Mouse (Mus musculus): ENCODE measurements at regions not wholly inside any gene's neighbourhood (a gene's known extent, or its start where the extent isn't known, plus 50 kb on each side); places are given as distances from the start of the nearest gene placed in this dataset.

DNA sequence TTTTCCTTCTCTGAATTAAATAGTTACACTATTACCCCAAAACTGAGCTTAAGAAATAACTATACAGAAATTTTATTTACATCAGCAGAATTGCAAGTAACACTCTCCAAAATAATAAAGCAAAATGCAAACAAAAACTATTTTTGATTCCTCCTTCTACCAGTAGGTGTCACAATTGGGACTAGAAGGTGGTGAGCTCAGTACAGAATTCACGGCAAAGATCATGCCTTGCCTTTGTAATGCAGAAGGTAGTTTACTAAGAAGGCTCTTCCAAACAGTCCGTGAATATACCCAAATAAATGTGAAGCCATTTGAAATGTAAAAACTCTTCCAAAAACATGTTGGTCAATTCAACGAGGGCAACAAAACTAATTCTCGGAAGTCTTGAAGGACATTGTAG lies 428.5 kb upstream of the Tbc1d2b start:
- ATAC-seq, result no peak
- no peaks in the 10 kb centered on the region for H3K9me3 ChIP-seq (ENCODE audit: control insufficient read depth, low read length)
- H3K27ac ChIP-seq (ENCODE audit: low read length), result no peak overlapping the region
- no peak overlapping the region for H3K4me2 ChIP-seq (ENCODE audit: low read depth, low read length)
- H3K4me1 ChIP-seq (ENCODE audit: control insufficient read depth, insufficient read depth, low read length), result no peaks in the 10 kb centered on the region
- no peak overlapping the region for H3K9ac ChIP-seq (ENCODE audit: low read depth, low read length)
- H3K36me3 ChIP-seq (ENCODE audit: control insufficient read depth, insufficient read depth, low read length), result no peaks in the 10 kb centered on the region
- WGBS, result 37% methylated on average over 4 of the region's 4 CpGs
- H3K4me3 ChIP-seq (ENCODE audit: low read length), result no peak overlapping the region
- no peaks in the 10 kb centered on the region for H3K27me3 ChIP-seq (replicated peaks; ENCODE audit: control insufficient read depth, insufficient read depth, low read length)

DNA sequence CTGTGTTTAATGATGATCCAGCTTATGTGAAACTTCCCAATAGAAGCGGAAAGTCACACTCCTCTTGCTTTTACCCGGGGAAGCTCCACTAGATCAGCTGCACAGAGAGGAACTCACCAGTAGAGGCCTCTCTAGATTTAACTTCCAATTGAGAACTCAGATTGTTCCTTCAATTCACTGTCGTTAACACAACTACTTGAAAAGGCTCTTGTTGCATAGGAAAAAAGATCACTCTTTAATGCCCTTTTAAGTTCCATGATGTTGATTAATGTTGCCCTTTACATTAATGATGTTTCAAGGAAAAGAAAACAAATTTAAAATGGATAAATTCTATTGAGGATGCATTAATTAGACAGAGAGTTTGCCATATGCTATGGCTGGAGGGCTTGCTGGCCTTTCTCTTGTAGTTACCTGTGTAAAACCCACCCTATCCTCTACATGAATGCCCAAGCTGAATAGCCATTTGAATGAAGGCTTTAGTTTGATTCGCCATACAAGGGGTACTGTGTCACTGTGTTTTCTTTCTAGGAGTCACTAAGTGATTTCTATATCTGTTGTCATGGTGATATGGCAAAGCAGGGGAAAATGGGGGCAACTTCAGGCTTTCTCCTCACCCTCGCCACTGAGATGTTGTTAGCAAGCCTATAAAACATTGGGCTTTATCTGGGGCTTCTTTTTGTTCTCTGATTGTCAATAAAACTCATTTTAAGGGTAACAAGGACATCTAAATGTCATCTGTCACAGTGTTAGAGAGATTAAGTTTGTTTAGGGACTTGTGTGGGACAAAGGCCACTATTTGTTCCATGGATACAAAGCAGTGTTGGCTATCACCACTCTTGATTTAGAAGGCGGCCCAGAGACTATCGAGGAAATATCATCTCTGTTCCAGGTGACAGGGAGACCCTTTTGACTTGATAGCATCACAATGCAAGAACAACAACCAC lies 429.9 kb upstream of the Tbc1d2b start:
- Histone ChIP-seq H3K4me2 (ENCODE audit: low read depth, low read length) (no peak overlapping the region), H3K9ac (ENCODE audit: low read depth, low read length) (no peak overlapping the region), H3K27me3 (replicated peaks; ENCODE audit: control insufficient read depth, insufficient read depth, low read length) (no peaks in the 10 kb centered on the region), H3K4me3 (ENCODE audit: low read length) (no peak overlapping the region), H3K4me1 (ENCODE audit: control insufficient read depth, insufficient read depth, low read length) (no peaks in the 10 kb centered on the region), H3K36me3 (ENCODE audit: control insufficient read depth, insufficient read depth, low read length) (no peaks in the 10 kb centered on the region), H3K9me3 (ENCODE audit: control insufficient read depth, low read length) (no peaks in the 10 kb centered on the region), H3K27ac (ENCODE audit: low read length) (no peak overlapping the region)
- WGBS, result 48% methylated on average over 7 of the region's 7 CpGs
- ATAC-seq, result no peak

DNA sequence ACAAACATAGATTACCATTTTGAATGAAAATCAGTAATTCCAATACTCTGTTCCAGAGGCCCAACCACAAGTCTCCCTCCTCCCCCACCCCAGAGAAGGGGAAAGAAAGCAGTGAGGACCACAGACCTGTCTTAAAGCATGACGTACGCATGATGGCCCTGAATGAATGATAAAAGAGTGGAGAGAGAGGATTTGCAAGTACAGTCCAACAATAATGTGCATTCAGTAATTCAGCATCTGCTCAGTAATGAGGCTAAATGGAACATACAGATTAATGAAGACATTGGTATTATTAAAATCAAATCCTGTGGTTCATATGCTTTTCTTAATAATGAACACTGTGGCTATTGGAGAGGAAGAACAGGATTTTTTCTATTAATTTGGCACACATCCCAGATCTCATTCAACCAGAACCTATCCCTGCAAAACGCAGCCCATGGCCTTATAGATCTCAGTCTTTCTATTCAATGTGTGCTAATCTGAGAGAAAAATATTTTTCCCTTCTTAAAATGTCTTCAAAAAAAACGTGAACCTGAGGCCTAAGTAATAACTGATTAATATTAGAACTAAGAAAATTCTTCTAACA lies 430.7 kb upstream of the Tbc1d2b start:
- H3K4me1 ChIP-seq (ENCODE audit: control insufficient read depth, insufficient read depth, low read length), result no peaks in the 10 kb centered on the region
- no peak overlapping the region for H3K4me3 ChIP-seq (ENCODE audit: low read length)
- H3K27ac ChIP-seq (ENCODE audit: low read length), result no peak overlapping the region
- no peaks in the 10 kb centered on the region for H3K36me3 ChIP-seq (ENCODE audit: control insufficient read depth, insufficient read depth, low read length)
- no peaks in the 10 kb centered on the region for H3K27me3 ChIP-seq (replicated peaks; ENCODE audit: control insufficient read depth, insufficient read depth, low read length)
- no peak for ATAC-seq
- H3K9ac ChIP-seq (ENCODE audit: low read depth, low read length), result no peak overlapping the region
- no peak overlapping the region for H3K4me2 ChIP-seq (ENCODE audit: low read depth, low read length)
- WGBS, result 62% methylated on average over 4 of the region's 4 CpGs
- no peaks in the 10 kb centered on the region for H3K9me3 ChIP-seq (ENCODE audit: control insufficient read depth, low read length)

DNA sequence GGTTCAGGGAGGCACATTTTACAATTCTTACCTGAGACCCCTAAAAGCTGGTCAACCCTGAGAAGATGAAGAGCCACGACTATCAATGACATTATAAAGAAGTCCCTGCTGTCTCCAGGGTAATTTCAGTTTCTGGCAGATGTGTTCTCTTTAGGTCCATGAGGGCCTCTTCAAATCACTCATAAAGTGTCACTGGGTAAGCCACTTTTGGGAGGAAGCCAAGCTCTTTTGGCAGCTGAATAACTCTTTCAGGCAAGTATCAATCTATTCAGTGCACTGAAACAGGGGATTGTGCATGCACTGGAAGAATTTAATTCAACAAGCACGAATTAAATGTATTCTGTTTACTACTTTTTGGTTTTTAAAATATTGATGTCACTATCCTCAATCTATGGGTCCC lies 443.1 kb upstream of the Tbc1d2b start:
- Histone ChIP-seq H3K4me1 (ENCODE audit: control insufficient read depth, insufficient read depth, low read length) (no peaks in the 10 kb centered on the region), H3K9ac (ENCODE audit: low read depth, low read length) (no peak overlapping the region), H3K4me2 (ENCODE audit: low read depth, low read length) (no peak overlapping the region), H3K27me3 (replicated peaks; ENCODE audit: control insufficient read depth, insufficient read depth, low read length) (no peaks in the 10 kb centered on the region), H3K9me3 (ENCODE audit: control insufficient read depth, low read length) (no peaks in the 10 kb centered on the region), H3K4me3 (ENCODE audit: low read length) (no peak overlapping the region), H3K36me3 (ENCODE audit: control insufficient read depth, insufficient read depth, low read length) (no peaks in the 10 kb centered on the region), H3K27ac (ENCODE audit: low read length) (no peak overlapping the region)
- 52% methylated on average over 2 of the region's 2 CpGs for whole genome bisulfite sequencing
- no peak for ATAC-seq

DNA sequence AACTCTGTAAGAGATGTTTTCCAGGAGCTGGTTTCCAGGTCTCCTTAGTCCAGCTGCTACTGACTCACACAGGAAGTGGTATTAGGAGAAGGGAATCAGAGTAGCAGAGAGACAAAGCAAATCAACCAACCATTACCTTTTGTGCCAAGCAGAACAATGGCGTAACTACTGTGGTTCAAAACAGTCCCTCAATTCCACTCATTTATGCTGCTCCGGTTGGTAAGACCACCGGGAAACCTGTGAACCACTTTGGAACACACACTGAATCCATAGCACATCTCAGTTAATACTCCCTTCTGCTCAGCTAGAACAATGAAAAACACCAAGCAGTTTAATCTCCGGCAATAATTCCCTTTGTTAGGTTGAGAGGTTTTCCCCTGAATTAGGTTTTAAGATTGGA lies 460.8 kb upstream of the Tbc1d2b start:
- Histone ChIP-seq H3K9me3 (ENCODE audit: control insufficient read depth, low read length) (no peaks in the 10 kb centered on the region), H3K27ac (ENCODE audit: low read length) (no peak overlapping the region), H3K9ac (ENCODE audit: low read depth, low read length) (no peak overlapping the region), H3K4me3 (ENCODE audit: low read length) (no peak overlapping the region), H3K4me2 (ENCODE audit: low read depth, low read length) (no peak overlapping the region), H3K27me3 (replicated peaks; ENCODE audit: control insufficient read depth, insufficient read depth, low read length) (no peaks in the 10 kb centered on the region), H3K36me3 (ENCODE audit: control insufficient read depth, insufficient read depth, low read length) (no peaks in the 10 kb centered on the region), H3K4me1 (ENCODE audit: control insufficient read depth, insufficient read depth, low read length) (no peaks in the 10 kb centered on the region)
- ATAC-seq, result no peak
- 72% methylated on average over 4 of the region's 4 CpGs for WGBS

DNA sequence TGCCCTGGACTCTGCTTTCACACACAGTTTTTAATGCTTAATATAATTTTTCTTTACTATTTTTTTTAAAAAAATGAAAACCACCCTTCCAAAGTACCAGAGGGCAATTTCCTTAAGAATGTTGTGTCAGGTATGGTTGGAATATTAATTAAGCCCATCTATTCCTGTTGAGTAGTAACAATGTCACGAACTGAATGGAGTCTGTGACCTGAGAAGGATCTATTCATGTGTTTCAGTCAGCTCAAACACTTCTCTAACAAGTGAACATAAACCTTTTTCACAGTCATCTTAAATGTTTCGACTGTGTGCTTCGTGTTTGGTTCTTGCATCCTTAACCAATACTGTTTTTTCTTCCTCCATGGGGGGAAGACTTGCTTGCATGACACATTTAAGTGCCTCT lies 486.6 kb upstream of the Tbc1d2b start:
- ATAC-seq, result no peak
- Histone ChIP-seq H3K4me1 (ENCODE audit: control insufficient read depth, insufficient read depth, low read length) (no peaks in the 10 kb centered on the region), H3K27ac (ENCODE audit: low read length) (no peak overlapping the region), H3K9me3 (ENCODE audit: control insufficient read depth, low read length) (no peaks in the 10 kb centered on the region), H3K9ac (ENCODE audit: low read depth, low read length) (no peak overlapping the region), H3K4me2 (ENCODE audit: low read depth, low read length) (no peak overlapping the region), H3K27me3 (replicated peaks; ENCODE audit: control insufficient read depth, insufficient read depth, low read length) (no peaks in the 10 kb centered on the region), H3K36me3 (ENCODE audit: control insufficient read depth, insufficient read depth, low read length) (no peaks in the 10 kb centered on the region), H3K4me3 (ENCODE audit: low read length) (no peak overlapping the region)
- WGBS, result 63% methylated on average over 3 of the region's 3 CpGs

DNA sequence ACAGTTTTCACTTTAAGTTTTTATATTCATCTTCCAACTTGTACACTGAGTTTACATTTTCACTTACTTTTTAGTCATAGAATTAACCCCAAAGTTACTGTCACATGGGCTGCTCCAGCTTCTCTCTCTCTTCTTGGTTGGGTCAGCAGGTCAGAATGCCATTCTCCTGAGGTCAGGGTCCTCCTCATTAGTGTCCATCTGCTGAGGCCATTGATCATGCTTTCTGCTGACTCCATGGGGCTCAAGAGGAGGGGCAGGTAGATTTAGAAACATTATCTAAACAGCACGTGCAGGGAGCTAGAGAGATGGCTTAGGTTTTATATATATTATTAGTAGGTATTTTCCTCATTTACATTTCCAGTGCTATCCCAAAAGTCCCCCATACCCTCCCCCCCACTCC lies 503.7 kb upstream of the Tbc1d2b start:
- WGBS, result 23% methylated on average over 1 of the region's 1 CpGs
- Histone ChIP-seq H3K9ac (ENCODE audit: low read depth, low read length) (no peak overlapping the region), H3K9me3 (ENCODE audit: control insufficient read depth, low read length) (no peaks in the 10 kb centered on the region), H3K4me3 (ENCODE audit: low read length) (no peak overlapping the region), H3K36me3 (ENCODE audit: control insufficient read depth, insufficient read depth, low read length) (no peaks in the 10 kb centered on the region), H3K27me3 (replicated peaks; ENCODE audit: control insufficient read depth, insufficient read depth, low read length) (no peaks in the 10 kb centered on the region), H3K27ac (ENCODE audit: low read length) (no peak overlapping the region), H3K4me2 (ENCODE audit: low read depth, low read length) (no peak overlapping the region), H3K4me1 (ENCODE audit: control insufficient read depth, insufficient read depth, low read length) (no peaks in the 10 kb centered on the region)
- ATAC-seq, result no peak

DNA sequence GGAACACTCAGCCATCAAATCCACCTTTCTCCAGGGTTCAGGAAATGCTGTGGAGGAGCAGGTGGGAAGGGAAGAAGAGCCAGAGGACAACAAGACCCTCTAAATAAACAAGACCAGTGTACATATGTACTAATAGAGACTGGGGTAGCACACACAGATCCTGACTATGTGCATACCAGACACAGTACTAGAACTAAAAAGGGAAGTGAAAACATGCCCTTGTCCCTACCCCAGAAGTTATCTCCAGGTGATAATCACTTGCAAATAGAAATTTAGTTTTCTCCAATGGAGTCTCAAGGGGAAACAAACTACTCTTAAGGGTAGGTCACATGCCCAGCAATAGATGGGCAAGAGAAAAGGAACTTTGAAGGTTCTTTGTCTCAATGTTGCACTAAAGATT lies 518.9 kb upstream of the Tbc1d2b start:
- no peaks in the 10 kb centered on the region for H3K9me3 ChIP-seq (ENCODE audit: control insufficient read depth, low read length)
- no peak overlapping the region for H3K9ac ChIP-seq (ENCODE audit: low read depth, low read length)
- no peaks in the 10 kb centered on the region for H3K4me1 ChIP-seq (ENCODE audit: control insufficient read depth, insufficient read depth, low read length)
- H3K27ac ChIP-seq (ENCODE audit: low read length), result no peak overlapping the region
- no peaks in the 10 kb centered on the region for H3K27me3 ChIP-seq (replicated peaks; ENCODE audit: control insufficient read depth, insufficient read depth, low read length)
- no peak overlapping the region for H3K4me3 ChIP-seq (ENCODE audit: low read length)
- no peak overlapping the region for H3K4me2 ChIP-seq (ENCODE audit: low read depth, low read length)
- no peaks in the 10 kb centered on the region for H3K36me3 ChIP-seq (ENCODE audit: control insufficient read depth, insufficient read depth, low read length)
- no peak for ATAC-seq

DNA sequence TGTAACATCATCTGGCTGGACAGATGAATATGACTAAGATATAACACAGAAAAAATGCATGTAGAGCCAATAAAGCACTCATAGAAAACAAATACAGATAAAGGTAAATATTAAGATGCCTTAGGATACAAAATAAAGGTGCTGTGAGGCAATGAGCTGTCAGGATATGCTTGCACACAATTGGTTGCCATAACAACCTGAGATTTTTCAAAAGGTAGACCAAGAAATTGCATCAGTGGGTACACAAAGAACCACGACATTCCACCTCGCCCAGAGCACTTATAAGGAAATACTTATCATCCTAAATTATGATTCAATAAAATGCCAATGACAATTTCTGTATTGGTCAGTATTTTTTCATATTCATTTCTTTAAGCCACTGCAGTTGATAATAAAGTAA lies 521.3 kb upstream of the Tbc1d2b start:
- no peaks in the 10 kb centered on the region for H3K27me3 ChIP-seq (replicated peaks; ENCODE audit: control insufficient read depth, insufficient read depth, low read length)
- 50% methylated on average over 2 of the region's 2 CpGs for WGBS

More for the DNA sequence above, 521.3 kb upstream of the Tbc1d2b start:
- no peaks in the 10 kb centered on the region for H3K4me1 ChIP-seq (ENCODE audit: control insufficient read depth, insufficient read depth, low read length)
- ATAC-seq, result no peak
- H3K4me2 ChIP-seq (ENCODE audit: low read depth, low read length), result no peak overlapping the region
- no peak overlapping the region for H3K4me3 ChIP-seq (ENCODE audit: low read length)
- no peak overlapping the region for H3K9ac ChIP-seq (ENCODE audit: low read depth, low read length)
- no peaks in the 10 kb centered on the region for H3K36me3 ChIP-seq (ENCODE audit: control insufficient read depth, insufficient read depth, low read length)
- no peaks in the 10 kb centered on the region for H3K9me3 ChIP-seq (ENCODE audit: control insufficient read depth, low read length)
- no peak overlapping the region for H3K27ac ChIP-seq (ENCODE audit: low read length)
